Mouse (Mus musculus) embryo, embryonic 11 days (tissue): ENCODE measurements at regions not wholly inside any gene's neighbourhood (a gene's known extent, or its start where the extent isn't known, plus 50 kb on each side); places are given as distances from the start of the nearest gene placed in this dataset.

ENCODE experiments used
- DNase-seq: peaks from one replicate; pipeline ENCODE4 v3.0.0-alpha.2; 2015

- DNase-seq, result peak; percentile 58
Measured at GRCm38 (mm10) chr2:71644038-71644470, 97.5 kb upstream of the Dlx2 start.

GRCm38 (mm10) chr2:71647914-71648497 lies 97.4 kb upstream of the Itga6 start:
- DNase-seq, result no peak

- DNase-seq, result peak; percentile 41
Measured at GRCm38 (mm10) chr2:71651662-71652061, 93.8 kb upstream of the Itga6 start.

GRCm38 (mm10) chr2:71652261-71652801 lies 93.1 kb upstream of the Itga6 start:
- DNase-seq, result peak; percentile 73

- DNase-seq, result peak; percentile 54
Measured at GRCm38 (mm10) chr2:71654817-71655503, 90.5 kb upstream of the Itga6 start.

GRCm38 (mm10) chr2:71655504-71656390 lies 89.7 kb upstream of the Itga6 start:
- peak; percentile 90 for DNase-seq

- peak; percentile 43 for DNase-seq
Measured at GRCm38 (mm10) chr2:71656611-71657244, 88.7 kb upstream of the Itga6 start.

- no peak for DNase-seq
Measured at GRCm38 (mm10) chr2:71661438-71661837, 84.0 kb upstream of the Itga6 start.

- no peak for DNase-seq
Measured at GRCm38 (mm10) chr2:71661986-71662385, 83.4 kb upstream of the Itga6 start.

GRCm38 (mm10) chr2:71663453-71663852 lies 82.0 kb upstream of the Itga6 start:
- DNase-seq, result no peak

- no peak for DNase-seq
Measured at GRCm38 (mm10) chr2:71666927-71667326, 78.5 kb upstream of the Itga6 start.

GRCm38 (mm10) chr2:71667746-71668145 lies 77.7 kb upstream of the Itga6 start:
- DNase-seq, result no peak

GRCm38 (mm10) chr2:71670228-71670790 lies 75.1 kb upstream of the Itga6 start:
- DNase-seq, result no peak

- DNase-seq, result no peak
Measured at GRCm38 (mm10) chr2:71670882-71671281, 74.5 kb upstream of the Itga6 start.

- peak; percentile 45 for DNase-seq
Measured at GRCm38 (mm10) chr2:71673087-71673920, 72.1 kb upstream of the Itga6 start.

- no peak for DNase-seq
Measured at GRCm38 (mm10) chr2:71680746-71681145, 64.7 kb upstream of the Itga6 start.

GRCm38 (mm10) chr2:71681148-71681547 lies 64.3 kb upstream of the Itga6 start:
- DNase-seq, result peak; percentile 42

GRCm38 (mm10) chr2:71683375-71683774 lies 62.0 kb upstream of the Itga6 start:
- DNase-seq, result no peak

- no peak for DNase-seq
Measured at GRCm38 (mm10) chr2:71685239-71685638, 60.2 kb upstream of the Itga6 start.

- DNase-seq, result no peak
Measured at GRCm38 (mm10) chr2:71689041-71689440, 56.4 kb upstream of the Itga6 start.
